Mouse (Mus musculus): Measurements from ENCODE around the gene Cplx2.
A peak's percentile ranks its signal among the peaks of the same experiment; 100 is the strongest.

Cplx2 gene

DNA sequence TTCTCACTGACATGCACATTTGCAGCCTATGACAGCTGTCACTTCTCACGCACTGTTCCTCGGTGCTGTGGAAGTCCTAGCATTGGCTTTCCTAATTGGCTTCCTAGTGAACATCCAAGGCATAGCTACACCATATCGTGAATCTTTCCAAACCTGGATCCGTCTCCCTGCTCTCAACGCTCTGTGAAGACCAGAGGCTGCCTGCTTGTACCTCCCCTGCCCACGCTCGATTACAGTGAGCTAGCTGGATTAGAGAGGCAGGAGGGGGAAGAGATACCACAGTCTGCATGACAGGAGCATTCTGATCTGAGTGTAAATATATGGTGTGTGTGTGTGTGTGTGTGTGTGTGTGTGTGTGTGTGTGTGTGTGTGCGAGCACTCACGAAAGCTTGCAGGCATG, 3.0 kb upstream of the Cplx2 start:
- DNase-seq (ENCODE audit: low spot score in 2 of 2), result no peak

DNA sequence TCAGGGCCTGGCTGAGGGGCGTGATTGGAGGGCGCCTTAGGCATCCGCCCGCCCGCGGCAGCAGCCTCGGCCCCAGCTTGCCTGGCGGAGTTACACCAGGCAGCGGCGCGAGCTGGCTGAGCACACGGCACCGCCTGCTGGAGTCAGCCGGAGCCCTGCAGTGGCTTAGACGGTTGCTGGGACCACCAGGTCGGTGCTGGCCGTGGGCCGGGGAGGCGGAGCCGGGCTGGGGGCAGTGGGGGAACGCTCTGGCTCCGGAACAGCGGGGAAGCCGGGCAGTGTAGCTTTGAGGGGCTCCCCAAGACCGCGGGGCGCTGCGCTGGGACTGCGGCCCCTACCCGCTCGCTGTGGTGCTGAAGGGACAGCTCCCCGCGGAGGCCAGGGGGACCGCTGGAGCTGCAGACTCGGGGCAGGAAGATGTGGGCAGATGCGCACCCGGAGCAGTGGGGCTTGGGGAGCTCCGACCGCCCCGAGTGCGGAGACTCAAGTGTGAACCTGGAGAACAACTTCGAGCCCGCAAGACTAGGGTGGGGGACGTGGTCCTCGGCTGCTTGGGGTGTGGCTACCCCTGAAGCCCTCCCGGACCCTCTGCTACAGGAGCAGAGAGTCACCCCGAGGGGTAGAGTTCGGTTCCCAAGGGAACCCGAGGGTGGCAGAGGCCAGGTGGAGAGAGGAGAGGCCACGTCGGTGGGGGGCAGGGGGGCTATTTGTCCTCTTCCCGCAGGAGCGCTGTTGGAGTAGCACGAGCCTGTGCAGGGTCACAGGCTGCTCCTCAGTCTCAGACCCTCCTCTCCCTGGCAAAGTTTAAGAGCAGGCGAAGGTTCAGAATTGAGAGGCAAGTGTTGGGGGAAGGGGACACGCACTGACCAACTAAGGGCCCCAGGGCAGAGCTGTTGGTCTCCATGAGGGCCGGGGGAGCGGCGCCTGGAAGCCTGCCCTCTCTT, 510 bp downstream of the Cplx2 start:
- peak; percentile 81 to 86 for DNase-seq (ENCODE audit: low spot score in 2 of 2)

DNA sequence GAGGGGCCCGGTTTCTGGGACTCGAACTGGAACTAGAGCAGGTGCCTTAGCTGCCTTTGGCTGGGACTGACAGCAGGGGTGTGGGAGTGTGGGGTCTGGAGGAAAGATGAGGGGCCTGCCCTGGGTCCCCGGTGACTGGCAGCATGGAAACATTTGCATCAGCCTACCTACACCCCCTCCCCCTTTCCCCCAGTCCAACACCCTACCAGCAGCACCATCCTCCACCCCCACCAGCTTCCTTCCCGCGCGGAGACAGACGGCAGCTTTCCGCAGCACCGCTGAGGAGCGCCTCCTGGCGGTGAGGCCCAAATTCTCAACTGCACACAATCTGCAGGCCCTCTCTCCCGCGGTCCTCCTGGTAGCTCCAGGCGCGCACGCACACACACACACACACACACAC, 1.5 kb downstream of the Cplx2 start:
- peak; percentile 40 to 68 for DNase-seq (ENCODE audit: low spot score in 2 of 2)

DNA sequence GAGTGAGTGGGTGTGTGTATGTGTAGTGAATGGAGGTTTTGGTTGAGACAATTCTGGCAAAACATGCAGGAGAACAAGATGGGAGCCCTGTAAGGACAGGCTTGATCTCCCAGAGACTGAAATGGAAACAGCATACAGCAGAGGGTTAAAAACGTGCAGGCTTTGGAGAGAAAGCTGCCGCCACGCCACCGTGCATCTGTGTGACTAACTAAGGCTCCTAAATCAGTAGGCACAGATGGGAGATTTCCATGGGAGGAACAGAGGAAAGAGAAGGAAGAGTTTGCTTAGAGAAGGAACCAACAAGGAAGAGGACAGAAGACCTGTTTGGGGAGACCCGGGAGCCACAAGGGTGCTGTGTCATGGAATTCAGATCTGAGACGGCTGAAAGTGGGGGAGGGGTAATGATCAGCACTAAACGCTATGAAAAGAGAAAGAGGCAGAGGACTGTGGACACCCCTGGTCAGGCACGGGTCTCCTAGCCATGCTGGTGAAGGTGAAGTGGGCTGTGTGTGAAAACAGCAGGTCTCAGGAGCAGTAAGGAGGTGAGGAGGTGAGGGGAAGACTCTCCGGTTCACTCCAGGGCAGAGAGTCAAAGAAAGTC, 3.1 kb downstream of the Cplx2 start:
- no peak for DNase-seq (ENCODE audit: low spot score in 2 of 2)

DNA sequence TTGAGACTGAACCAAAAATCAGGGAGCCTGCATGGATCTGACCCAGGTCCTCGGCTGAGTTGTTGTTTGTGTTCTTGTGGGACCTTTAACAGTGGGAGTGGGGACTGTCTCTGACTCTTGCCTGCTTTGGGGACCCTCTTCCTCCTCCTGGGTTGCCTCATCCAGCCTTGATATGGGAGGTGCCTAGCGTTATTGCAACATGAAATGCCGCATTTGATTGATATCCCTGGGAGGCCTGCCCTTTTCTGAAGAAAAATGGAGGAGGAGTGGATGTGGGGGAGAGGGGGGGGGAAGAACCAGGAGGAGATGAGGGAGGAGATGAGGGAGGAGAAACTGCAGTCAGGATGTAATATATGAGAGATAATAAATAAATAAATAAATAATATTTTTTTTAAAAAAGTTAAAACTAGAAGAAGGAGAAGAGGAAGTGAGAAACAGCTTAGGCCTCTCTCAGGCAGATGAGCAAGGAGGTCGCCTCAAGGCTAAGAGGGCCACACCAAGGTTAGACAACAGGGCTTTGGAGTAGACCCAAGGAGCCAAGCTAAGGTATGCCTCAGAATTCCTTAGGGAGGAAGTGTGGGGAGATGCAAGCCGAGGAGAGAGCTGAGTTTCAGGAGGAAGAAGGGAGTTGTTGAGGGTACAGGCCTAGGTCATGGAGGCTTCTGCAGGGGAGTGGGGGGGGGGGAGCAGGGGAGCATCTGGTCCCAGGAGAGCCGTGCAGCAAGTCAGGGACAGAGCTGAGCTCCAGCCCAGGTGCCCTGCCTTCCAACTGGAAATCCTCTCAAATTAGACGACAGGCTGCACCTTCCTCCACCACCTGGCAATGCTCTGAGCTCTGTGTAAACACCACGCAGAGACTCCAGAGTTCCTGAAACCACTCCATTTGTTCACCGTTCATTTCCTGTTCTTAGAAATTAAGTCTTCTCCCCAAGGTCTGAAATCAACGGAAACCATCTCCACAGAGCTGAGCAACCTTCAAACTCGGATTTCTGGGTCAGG, 4.6 kb downstream of the Cplx2 start:
- DNase-seq (ENCODE audit: low spot score in 2 of 2), result no peak

DNA sequence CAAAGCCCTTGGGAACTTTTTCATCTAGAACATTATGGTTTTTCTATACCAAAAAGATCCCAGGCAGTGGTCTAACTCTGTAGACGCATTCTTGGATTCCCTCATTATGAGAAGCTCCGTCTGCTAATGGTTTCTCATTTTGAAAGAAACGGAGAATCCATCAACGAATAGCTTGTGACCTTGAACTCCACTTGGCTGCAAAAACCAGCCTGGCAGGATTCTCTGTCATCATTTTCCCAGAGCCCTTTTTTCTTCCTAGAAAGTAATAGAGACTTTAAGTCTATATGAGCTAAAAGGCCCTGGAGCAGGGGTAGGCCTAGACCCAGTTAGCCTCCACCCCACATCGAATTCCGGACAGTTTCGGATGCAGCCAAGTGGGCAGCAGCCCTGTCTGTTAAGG, 5.6 kb downstream of the Cplx2 start:
- no peak for DNase-seq (ENCODE audit: low spot score in 2 of 2)

DNA sequence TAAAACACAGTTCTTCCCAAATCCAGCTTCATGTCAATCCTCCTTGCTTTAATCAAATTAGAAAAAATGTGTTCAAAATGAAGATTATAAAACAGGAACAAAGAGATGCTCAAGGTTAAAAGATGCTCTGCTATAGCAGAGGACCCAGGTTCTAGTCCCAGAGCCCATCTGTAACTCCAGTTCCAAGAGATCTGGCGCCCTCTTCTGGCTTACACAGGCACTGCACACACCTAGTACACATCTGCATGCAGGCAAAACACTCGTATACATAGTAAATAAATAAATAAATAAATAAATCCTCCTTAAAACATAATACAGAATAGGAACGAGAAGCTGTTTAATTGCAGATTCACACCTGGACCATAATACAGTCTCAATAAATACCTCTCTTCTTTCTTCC, 6.9 kb downstream of the Cplx2 start:
- no peak for DNase-seq (ENCODE audit: low spot score in 2 of 2)

DNA sequence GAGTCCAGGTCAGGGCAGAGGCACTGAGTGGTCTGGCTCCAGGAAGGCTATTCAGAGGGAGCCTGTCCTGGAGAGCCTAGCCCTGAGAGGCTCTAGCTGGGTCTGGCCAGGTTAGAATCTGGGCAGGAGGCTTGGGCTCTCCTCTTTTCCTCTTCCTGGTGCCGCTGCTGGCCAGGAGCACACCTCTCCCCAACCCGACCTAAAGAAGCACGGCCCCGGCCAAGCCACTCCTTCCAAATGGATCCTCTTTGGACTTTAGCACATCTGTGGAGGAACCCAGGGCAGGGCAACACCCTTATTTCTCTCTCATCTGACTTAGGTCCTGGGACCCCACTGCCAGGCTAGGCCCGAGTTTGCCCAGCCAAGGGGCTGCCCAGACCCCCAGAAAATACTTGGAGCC, 9.3 kb downstream of the Cplx2 start:
- DNase-seq (ENCODE audit: low spot score in 2 of 2), result no peak

DNA sequence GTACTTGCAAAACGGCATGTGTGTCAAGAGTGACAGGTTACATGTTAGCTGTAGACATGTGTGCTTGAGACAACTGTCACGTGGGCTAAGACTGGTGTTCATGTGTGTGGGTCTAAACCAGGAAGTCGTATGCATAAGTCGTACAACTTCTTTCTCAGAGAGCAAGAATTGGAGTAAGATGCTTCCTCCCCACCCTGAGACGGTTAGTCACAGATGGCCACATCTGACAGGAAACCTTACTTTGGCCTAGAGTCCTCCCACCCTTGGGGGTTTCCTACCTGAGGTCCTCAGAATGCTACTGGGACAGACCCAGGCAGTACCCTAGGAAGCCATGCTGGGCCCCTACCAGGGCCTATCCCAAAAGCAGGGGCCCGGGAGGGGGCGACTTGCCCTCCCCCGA, 10.2 kb downstream of the Cplx2 start:
- DNase-seq (ENCODE audit: low spot score in 2 of 2), result no peak

DNA sequence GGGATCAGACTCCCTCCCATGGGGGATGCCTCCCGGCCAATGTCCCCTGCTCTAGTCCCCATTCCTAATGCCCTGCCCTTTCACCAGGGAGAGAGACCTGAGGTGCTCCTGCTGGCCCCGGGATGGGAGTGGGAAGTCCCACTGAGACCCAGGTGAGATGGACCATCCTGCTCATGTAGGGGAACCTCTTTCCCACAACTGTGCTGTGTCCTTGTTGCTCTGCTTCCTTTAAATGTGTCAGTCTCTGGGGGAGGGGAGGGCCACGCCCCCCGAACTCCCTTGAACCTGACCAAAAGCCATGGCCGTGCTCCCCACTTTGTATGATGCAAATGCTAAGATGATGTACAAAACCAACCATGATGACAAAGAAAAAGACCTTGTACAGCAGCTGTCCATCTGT, 12.4 kb downstream of the Cplx2 start:
- no peak for DNase-seq (ENCODE audit: low spot score in 2 of 2)

DNA sequence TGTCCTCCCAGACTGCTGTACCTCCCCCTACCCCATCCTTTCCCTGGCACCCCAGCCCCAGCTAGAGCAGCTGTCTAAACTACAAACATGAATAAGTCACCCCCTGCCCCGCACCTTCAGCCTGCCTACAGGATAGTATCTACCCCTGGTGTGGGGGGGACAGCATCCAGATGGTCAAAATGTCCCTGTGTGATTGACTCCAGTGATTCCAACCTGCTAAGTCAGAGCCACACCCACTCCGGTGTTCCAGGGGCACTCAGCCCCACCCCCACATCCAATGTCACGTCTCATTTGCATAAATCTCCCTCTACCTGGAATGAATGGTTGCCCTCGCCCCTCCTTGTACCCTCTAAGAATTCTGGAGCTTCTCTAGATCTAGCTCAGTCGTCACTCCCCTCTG, 13.4 kb downstream of the Cplx2 start:
- DNase-seq (ENCODE audit: low spot score in 2 of 2), result no peak

DNA sequence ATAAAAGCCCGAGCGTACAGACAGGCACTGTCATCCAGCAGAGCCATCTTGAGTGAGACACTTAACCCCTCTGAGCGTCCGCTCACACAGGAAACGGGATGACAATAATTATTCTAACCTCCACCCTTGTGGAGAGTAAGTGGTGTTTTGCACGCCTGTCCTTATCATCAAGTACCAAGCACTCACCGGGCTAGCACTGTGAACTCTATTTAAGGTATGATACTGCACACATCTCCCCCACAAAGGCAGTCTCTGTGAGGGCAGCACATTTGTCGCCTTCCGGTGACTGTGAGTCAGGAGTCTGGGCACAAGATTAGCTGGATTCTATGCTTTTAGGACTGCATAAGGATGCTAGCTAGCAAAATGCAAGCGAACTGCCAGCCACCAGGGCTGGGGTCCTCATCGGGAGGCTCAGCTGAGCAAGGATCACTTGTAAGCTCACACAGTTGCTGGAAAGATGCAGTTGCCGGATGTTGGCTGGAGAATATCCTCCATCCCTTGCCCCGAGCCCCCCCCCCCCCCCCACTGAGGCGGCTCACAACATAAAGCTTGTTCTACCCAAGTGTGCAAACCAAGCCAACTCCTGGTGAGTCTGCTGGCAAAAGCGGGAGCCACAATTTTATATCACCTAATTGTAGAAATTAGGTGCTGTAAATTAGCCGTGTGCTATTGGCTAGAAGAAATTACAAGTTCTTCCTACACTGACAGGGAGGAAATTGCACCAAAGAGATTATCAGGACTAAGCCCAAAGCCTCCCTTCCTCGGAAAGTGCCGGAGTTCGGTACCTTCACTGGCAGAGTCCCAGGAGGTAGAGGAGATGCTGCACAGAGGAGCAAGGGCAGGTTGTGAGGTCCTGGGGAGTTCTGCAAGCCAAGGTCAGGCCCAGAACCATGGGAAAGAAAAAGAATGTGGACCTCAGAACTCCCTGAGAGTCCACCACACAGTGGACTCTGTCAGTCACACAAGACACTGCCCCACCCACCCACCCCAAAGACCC, 14.2 kb downstream of the Cplx2 start:
- DNase-seq (ENCODE audit: low spot score in 2 of 2), result no peak

DNA sequence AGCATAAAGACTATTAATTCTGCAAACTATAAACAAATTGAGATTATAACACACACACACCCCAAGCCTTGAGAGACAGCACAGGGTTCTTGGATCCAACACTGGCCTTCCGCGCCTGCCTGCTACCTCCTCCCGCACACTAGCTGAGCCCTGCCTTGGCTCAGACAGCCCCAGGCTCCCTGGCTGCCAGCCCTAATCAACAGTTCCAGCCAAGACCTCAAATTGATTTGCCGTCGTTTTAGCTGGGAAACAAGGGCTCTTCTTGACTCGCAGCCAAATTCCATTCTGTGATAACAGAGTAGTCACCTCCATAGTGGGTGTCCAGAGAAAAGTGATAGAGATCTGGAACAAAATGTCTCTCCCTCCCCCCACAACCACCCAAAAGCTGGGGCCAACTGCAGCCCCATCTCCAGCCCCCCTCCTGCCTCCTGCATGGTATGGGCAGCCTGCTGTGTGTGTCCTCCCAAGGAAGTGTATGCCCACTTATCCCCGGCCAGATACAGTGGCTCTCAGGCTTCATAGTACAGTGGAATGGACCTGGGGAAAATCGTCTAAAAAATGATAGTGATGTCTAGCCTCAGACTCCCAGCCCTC, 18.9 kb downstream of the Cplx2 start:
- DNase-seq (ENCODE audit: low spot score in 2 of 2), result peak in 1 of 2 experiments; percentile 28

DNA sequence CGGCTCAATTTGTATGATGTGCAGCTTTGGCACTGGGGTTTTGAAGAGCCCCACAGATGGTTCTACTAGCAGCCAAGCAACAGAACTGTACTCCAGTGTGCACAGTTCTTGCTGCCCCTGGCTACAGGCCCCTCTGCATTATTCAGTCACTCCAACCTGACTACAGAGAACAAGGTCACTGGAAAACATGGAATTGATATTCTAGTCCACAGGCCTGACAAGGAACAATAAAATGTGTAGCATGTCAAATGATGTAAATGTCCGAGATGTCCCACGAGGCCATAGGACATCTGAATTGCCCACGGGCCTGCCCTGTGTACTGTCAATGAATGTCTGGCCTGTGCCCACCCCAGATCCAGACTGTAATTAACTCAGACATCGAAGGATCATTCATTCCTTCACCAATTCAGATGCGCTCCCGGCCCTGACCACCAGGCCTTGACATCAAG, 19.4 kb downstream of the Cplx2 start:
- DNase-seq (ENCODE audit: low spot score in 2 of 2), result no peak

DNA sequence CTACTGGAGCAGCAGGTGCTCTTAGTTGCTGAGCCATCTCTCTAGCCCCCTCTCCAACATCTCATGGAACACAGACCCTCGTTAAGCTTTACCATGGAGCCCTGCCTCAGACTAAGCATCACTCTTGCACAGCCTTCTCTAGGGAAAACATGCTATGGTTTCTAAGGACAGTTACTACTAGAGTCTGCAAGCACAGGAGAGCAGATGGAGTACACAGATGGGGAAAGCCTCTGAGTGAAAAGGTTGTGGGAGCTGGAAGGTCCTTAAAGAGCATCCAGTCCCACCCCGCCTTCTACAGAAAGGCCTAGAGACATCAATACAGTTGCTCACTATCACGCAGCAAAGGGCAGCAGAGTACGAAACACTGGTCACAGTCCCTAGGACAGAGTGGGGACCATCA, 20.2 kb downstream of the Cplx2 start:
- no peak for DNase-seq (ENCODE audit: low spot score in 2 of 2)

DNA sequence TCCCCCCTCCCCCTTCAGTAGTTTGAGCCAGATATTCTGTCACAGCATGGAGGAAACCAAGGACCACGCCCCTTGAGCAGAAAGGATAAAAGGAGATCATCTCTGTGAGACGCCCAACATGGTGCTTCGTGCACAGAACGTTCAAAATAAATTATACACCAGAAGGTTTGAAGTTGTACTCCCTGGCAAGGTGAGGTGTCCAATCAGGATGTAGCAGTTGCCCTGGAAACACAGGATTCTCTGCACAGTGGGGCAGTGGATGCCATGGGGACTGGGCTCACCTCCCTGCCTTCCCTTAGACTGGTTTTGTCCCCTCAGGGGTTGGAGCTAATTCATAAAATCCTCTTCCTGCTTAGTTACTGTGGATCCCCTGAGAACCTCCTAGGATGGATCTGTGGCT, 25.9 kb downstream of the Cplx2 start:
- DNase-seq (ENCODE audit: low spot score in 2 of 2), result no peak

DNA sequence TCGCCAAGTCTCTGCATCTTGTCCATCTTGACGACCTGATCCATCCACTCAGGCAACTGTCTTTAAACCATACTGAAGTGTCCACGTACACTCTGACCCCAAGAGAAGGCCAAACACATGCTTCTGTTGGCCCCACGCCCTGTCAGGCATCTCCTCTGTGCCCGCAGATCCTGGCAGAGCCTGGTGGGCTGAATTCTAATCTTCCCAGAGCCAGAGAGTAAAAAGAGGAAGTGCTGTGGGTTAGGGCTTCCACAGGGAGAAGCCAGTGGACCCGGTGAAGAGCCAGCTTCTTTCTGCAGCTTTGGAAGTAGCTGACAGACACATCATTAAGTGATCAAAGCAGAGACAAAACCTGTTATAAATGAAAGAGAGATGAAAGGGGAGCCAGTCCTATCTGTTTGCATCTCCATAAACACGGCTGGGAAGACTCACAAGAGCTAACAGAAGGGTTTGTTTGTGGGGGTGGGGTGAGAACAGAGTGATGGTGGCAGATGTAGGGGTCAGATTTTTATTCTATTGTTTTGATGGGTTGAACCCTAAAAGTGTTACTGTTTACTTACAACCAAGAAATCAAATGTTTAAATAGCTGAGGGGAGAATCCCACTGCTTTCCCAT, 29.5 kb downstream of the Cplx2 start:
- DNase-seq (ENCODE audit: low spot score in 2 of 2), result no peak

DNA sequence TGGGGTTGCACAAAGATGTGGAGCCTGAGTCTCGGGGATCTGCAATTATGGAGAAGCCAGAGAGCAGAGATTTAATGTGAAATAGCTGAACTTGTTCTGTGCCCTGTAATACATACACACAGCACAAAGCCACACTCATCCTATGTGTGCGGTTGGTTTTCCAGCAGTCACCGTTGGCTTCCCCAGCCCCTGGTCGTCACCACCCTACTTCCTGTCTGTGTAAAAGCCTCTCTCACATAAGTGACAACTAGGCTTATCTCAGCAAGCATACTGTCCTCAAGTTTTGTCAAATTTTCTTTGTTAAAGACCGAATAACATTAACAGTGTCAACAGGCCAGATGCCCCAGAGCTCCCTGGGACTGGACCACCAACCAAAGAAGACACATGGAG, 30.0 kb downstream of the Cplx2 start:
- DNase-seq (ENCODE audit: low spot score in 2 of 2), result no peak

DNA sequence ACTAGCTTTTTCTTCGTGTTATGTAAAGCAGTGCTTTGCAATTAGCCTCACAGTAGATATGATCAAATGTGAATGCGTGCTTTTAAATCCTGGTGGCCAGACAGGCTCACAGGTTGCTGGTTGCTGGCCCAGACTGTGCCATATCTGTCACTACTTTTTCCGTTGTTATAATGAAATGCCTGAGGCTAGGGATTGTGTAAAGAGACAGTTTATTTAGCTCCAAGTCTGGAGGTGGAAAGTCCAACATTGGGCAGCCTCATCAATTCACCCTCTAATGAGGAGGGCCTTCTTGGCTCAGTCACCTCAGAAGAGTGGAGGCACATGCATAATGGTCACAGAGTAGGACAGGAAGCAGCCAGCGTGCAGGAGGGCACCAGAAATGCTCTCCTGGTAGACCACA, 31.2 kb downstream of the Cplx2 start:
- no peak for DNase-seq (ENCODE audit: low spot score in 2 of 2)
